Mouse (Mus musculus) lung, postnatal 36 days (tissue): ENCODE results near the gene Gm21983.

Experiments used
- DNase-seq: peaks from one replicate; pipeline ENCODE4 v3.0.0; 2022; ENCODE audit warnings: mixed read lengths

The Gm21983 gene

DNA sequence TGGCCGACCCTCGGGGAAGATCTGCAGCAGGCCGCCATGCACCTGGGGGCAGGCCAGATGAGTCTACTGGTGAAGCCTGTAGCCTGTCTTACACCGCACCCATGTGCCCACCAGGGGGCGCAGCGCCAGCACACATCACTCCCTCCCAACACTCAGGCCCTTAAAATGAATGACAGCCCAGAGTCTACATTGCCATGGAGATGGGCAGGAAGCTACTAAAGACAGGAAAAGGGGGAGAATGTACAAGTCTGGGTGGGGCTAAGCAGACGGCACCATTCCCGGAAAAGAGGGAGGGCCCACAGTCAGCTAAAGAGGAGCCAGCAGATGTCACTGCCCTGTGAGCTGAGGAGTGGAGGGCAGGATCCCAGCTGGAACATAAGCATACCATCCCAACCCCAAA, 21.0 kb downstream of the Gm21983 start:
- peak; percentile 96 for DNase-seq

DNA sequence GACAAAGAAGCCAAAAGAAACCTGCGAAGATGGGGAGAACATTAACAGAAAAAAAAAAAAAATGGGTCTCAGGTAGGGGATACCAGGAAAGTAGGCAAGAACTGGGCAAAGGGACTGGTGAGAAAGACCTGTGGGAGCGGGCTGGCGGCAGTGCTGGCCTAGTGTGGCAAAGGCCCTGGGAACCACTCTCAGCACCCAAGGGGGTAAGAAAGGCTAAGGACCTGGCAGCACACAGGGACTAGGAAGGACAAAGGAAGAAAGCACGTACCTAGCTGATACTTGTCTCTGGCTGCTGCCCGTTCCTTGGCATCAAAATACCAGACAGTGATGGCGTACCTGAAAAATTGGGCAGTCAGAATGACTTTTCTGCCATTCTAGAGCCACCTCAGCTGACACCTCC, 21.6 kb downstream of the Gm21983 start:
- DNase-seq: no peak

DNA sequence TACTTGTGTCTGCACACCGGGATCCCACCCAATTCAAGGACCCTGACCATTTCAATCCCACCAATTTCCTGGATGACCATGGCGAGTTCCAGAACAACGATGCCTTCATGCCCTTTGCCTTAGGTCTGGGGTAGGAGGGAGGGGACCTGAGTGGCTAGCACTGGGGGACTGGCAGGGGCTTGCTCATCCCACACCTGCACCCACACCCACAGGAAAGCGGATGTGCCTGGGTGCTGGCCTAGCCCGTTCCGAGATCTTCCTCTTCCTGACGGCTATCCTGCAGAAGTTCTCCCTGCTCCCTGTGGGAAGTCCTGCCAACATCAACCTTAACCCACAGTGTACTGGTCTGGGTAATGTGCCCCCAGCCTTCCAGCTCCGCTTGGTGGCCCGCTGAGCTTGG, 22.7 kb downstream of the Gm21983 start:
- no peak for DNase-seq

DNA sequence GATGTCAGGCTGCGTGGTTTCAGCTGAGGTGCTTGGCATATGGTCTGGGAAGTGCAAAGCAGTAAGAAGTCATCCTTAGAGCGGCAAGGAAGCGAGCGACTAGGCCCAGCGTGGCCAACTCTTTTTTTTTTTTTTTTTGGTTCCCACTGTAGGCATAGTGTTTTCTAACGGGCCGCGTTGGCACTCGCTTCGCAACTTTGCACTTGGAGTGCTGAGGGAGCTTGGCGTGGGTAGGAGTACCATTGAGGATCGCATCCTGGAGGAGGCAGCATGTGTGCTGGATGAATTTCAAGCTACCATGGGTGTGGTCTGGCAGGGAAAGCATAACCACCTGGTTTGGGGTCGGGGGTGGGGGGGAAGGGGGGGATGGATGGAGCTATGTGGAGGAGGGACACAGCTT, 24.9 kb downstream of the Gm21983 start:
- no peak for DNase-seq

DNA sequence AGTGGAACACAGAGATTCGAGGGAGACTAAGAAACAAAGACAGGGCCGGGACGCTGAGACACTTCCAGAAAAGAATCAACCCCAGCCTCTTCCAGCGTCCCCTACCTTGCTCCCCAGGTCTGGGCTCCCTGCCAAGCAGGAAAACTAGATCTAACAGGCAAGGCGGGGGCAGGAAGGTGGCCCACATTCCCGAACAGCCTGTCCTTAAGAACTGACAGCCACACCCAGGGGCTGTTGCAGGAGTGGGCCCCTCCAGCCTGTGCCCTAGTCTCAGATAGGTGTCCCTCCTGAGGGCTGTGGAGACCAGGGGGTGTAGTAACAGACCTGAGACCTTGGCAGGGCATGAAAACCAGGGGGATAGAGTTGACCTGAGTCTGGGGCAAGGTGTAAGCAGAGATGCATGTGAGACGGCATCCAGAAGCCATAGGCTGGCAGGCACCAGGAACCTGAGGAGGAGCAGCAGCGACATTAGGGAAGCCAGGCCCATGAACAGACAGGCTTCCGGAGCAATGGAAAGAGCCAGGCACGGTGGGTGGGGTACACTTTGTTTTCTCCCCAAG, 27.6 kb downstream of the Gm21983 start, which contains the start of gene Cyp2t4:
Cyp2t4 (plus strand) TSS at position 510 of the 560 bp plus-strand sequence.
- peak; percentile 79 for DNase-seq

DNA sequence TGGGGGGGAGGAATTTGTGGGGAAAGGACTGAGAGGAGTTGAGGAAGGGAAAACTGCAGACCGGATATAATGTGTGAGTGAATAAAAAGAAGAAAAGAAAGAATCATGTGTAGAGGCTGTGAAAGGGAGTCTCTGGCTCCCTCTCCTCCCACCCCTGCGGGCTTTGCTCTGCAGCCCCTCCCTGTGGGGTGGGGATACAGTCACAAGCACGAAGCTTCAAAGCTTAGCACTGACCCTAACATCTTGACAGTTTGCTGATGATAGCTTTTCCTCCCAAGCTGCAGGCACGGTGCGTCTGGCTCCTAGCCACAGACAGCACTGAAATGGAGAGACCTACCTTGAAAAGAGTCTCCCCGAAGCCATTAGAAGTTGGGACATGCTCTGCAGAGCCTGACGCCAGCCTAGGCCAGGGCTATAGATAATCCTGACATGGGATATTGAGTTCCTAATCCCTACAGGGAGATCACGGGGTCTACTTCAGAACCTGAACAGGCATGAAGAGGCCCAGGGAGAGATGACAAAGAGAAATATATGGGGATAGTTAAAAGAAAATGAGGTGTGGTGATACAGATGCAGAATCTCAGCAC, 44.4 kb downstream of the Gm21983 start:
- no peak for DNase-seq

DNA sequence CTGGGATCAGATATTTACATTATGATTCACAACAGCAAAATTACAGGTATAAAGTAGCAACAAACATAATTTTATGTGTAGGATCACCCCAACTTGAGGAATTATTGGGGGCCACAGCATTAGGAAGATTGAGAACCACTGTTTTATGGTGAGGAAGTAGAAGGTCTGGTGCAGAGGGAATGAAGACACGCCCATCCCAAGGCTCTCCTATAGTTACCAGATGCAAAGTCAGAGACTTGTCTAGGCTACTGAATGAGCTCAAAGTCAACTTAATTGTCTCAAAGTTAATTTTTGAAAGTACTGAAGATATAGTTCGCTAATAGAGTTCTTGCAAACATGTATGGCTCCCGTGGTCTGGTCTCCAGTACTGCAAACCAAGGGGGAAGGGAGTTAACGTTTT, 47.1 kb downstream of the Gm21983 start:
- DNase-seq: no peak

DNA sequence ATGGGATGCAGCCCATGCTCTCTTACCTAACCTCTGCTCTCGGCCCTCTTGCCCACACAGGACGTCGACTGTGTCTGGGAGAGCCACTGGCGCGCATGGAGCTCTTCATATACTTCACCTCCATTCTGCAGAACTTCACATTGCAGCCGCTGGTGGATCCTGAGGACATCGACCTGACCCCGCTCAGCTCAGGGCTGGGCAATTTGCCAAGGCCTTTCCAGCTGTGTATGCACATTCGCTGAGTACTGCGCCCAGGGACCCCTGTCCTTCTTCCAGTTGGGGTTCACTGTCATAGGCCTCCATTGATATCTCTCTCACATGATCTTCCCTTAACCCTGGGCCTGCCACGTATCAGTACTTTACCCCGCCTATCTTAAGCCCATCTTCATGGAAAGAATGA, 47.7 kb downstream of the Gm21983 start:
- DNase-seq: no peak

DNA sequence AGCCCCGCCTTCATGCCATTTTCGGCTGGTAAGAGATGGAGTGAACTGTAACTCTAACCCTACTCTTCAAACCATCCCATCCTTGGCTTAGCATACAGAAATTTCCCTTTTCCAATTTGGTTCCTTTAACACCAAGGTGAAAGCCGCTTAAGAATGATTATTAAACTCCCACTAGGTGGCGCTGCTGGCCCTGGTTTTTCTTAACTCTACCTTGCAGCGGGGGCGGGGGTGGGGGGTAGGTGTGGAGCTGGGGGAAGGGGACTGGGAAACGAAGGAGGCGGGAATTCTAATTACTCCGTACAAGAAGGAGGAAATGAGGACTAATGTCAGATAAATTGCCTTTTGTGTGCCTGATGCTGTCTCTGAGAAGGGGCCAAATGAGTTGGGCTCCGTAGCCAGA, 48.3 kb downstream of the Gm21983 start:
- DNase-seq: peak; percentile 75

DNA sequence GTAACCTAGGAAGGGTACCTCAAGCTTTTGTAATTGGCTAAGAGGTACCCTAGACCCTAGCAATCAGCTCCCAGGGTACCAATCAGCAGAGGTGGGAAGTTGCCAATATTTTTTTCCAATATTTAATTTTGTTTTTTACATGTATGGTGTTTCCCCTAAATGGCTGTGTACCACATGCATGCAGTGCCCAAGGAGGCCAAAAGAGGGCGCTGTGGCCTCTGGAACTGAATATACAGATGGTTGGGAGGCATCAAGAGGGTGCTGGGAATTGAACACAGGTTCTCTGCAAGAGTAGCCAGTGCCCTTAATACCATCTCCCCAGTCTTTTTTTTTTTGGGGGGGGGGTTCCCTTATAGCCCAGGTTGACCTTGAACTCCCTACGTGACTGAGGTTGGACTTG, 49.5 kb downstream of the Gm21983 start:
- no peak for DNase-seq

DNA sequence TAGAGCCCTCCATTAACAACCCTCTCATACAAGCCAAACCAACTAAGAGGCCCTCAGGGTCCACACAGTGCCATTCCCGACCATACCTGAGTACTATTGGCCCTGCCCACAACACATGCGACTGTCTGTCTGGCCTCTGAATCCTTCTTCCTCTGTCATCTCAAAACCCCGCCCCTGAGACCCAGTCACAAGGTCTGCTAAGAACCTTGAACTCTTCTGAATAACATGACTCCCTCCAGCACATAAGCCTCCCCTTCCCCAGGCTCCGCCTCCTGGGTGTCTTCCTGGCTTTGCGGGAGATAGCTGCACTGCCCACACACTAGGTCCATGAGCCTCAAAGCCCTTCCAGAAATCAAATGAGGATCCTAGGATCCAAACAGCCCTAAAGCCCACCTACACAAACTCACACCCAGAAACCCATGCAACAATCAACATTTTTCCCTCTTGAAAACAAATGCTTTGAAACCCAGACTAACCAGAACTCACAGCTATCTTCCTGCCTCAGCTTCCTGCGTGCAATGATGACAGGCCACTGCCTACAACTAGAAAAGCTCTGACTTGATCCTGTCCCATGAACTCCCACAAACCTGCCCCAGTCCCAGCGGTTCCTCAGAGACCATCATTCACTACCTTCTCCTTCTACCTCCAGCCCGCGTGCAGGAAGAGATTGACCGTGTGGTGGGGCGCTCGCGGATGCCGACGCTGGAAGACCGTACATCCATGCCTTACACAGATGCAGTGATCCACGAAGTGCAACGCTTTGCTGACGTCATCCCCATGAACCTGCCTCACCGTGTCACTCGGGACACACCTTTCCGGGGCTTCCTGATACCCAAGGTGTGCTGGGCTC, 50.1 kb downstream of the Gm21983 start:
- no peak for DNase-seq

DNA sequence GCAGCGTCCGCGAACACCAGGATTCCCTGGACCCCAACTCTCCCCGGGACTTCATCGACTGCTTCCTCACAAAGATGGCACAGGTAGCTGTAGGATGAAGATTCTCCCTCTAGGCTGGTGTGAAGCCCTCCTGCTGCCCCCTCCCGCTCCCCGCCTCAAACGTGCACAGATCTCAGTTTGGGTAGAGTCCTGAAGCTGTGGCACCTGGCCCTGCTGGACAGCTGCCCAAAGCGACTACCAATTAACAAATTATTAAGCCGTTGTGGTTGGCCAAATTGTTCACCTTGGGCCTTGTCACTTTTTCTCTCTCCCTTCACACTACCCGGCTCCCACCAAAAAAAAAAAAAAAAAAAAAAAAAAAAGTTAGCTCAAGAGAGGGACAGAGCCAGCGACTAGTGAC, 51.1 kb downstream of the Gm21983 start:
- no peak for DNase-seq

DNA sequence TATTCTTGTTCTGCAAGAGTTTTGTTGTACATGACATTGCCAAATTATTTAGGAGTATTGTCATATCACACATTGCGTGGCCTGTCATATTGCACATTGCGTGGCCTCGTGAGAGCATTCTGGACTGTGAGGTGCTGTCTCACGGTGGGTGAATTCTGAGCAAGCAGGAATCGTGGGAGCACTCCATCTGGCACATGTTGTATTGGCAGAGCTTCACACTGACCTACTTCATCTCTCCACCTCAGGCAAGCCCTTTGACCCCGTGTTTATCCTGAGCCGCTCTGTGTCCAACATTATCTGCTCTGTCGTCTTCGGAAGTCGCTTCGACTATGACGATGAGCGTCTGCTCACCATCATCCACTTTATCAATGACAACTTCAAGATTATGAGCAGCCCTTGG, 51.9 kb downstream of the Gm21983 start:
- DNase-seq: no peak

DNA sequence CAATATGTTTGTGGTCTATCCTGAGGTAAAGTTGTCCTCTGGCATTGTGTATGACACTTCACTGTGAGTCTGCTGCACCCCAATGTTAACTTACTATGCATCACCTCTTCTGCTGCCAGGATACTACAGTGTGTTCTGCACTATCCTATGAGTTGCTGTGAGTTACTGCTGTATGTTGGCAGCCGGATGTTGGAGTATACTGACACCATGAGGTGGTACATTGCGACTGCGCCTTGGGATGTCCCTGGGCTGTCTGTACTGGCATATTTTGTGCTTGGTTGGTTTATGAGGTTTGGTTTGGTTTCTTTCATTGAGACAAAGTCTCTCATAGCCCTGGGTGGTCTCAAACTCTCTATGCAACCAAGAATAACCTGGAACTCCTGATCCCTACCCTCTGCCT, 52.7 kb downstream of the Gm21983 start:
- peak; percentile 69 for DNase-seq

DNA sequence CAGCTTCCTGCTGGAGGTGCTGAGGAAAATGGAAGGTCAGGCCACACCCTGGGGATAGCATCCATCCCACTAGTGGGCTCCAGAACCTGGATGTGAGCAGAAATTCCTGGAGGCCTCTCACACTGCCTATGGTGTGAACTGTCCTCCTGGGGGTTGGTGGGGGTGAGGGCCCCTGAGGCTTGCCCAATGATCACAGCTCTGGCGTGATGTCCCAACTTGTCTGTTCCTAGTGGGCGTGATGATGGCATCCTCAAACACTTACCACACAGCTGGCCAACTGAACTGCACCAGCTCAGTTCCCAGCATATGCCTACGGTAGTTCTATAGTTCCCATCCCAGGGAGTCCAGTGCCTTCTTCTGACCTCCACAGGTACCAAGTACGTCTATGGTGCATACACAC, 55.9 kb downstream of the Gm21983 start:
- DNase-seq: no peak

DNA sequence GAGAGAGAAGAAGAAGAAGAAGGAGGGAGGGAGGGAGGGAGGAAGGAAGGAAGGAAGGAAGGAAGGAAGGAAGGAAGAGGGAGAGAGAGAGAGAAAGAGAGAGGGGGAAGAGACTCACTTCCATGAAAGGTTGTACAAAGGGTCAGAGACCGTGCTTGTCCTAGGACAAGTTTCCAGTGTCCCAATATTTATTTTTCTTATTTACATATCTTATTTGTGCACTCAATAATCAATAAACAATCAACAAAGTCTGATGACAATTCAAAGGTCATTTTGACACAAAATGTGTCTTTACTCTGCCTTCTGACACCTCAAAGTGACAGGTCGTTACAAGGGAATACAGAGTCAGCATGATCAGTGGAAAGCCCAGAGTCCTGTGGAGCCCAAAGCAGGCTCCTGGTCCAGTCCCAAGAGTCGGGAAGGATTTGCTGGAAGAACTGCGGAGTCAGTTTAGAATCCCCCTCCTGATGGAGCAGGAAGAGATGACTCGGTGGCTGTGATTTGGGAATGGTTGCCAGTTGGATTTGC, 56.5 kb downstream of the Gm21983 start:
- no peak for DNase-seq

DNA sequence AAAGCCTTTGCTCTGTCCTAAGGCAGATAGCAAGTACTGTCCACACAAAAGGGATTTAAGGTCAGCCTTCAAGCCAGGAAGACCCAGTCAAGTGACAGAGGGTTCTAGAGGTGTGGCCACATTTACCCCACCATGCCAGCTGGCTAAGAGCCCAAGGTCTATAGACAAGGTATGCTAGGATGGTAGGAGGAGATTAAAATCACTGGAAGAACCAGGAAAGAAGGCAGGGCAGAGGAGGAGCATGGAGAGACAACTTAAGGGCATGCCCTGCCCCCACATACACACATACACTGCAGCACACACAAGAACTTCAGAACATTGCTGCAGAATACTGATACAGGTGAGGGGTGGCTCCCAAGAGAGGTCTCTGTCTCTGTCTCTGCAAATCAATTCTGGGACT, 61.2 kb downstream of the Gm21983 start, which contains the start of gene Cyp2f2:
Cyp2f2 (plus strand) TSS at position 234 of the 400 bp plus-strand sequence.
- DNase-seq: peak; percentile 73
